Comparison of ENCODE assay signal across 10 mouse cellular contexts in genomic region chr11:78411606-78412323, GRCm38 (mm10). TPM values are rescaled to one million over a fixed set of nuclear protein-coding genes. Genes with fewer than 3 reads are reported as not detected.
A peak's percentile ranks its signal among the peaks of the same experiment; 100 is the strongest.
DNase-seq lines count a peak whose midpoint lies in the region; ATAC-seq and TF ChIP-seq lines count a peak whose summit lies in the region.
"Had no signal": no experiment of that assay in that cellular context is flagged by ENCODE, and none has a peak within 500 bp of the region (broad histone marks: within the 10 kb centered on the region; RNA-seq: fewer than 3 reads in every experiment).

No protein-coding gene starts in this region.

- H3K27me3 ChIP-seq in kidney, postnatal 0 days (ENCODE audit: insufficient read depth, low read length): no peaks in the 10 kb centered on the region
- H3K27me3 ChIP-seq in kidney, embryonic 14.5 days (ENCODE audit: control insufficient read depth, insufficient read depth, low read length): no peaks in the 10 kb centered on the region
- no peaks in the 10 kb centered on the region; the same call in 1 of the 2 replicates for H3K27me3 ChIP-seq in heart, embryonic 11.5 days (ENCODE audit: control insufficient read depth, insufficient read depth, low read length)

- no peak overlapping the region for H3K9ac ChIP-seq in kidney, postnatal 0 days (ENCODE audit: low read depth, low read length)
- H3K9ac ChIP-seq in kidney, embryonic 14.5 days (ENCODE audit: low read depth, low read length): no peak overlapping the region
- H3K9ac ChIP-seq in heart, embryonic 11.5 days (ENCODE audit: low read depth, low read length): no peak overlapping the region
- H3K9ac ChIP-seq: liver, embryonic 14.5 days had no signal

- no peaks in the 10 kb centered on the region for H3K36me3 ChIP-seq in kidney, postnatal 0 days (ENCODE audit: insufficient read depth, low read length)
- H3K36me3 ChIP-seq in kidney, embryonic 14.5 days (ENCODE audit: control insufficient read depth, insufficient read depth, low read length): no peaks in the 10 kb centered on the region
- no peaks in the 10 kb centered on the region for H3K36me3 ChIP-seq in heart, embryonic 11.5 days (ENCODE audit: control insufficient read depth, insufficient read depth, low read length)

- TF ChIP-seq CTCF in kidney, postnatal 0 days (IDR thresholded peaks at IDR 0.05; ENCODE audit: low read depth): no peak

- H3K4me2 ChIP-seq in kidney, postnatal 0 days (ENCODE audit: low read length): no peak overlapping the region
- no peak overlapping the region for H3K4me2 ChIP-seq in kidney, embryonic 14.5 days (replicated peaks; ENCODE audit: low read depth, low read length)
- no peak overlapping the region for H3K4me2 ChIP-seq in heart, embryonic 11.5 days

- no peak for ATAC-seq in kidney, postnatal 0 days (replicated peaks; ENCODE audit: low FRiP score, low read depth)
- no peak for ATAC-seq in kidney, embryonic 14.5 days (ENCODE audit: low FRiP score, low TSS enrichment)
- ATAC-seq in heart, embryonic 11.5 days (replicated peaks; ENCODE audit: insufficient number of reproducible peaks, low FRiP score, low TSS enrichment): no peak

- no peaks in the 10 kb centered on the region for H3K9me3 ChIP-seq in kidney, postnatal 0 days (replicated peaks; ENCODE audit: low read length)
- no peaks in the 10 kb centered on the region for H3K9me3 ChIP-seq in kidney, embryonic 14.5 days (ENCODE audit: control insufficient read depth, low read length)
- H3K9me3 ChIP-seq in heart, embryonic 11.5 days (replicated peaks; ENCODE audit: control insufficient read depth, low read length): no peaks in the 10 kb centered on the region

- intact Hi-C loops in heart, postnatal 36 days (cut with DNase I): no loop called here

- no peaks in the 10 kb centered on the region for H3K4me1 ChIP-seq in kidney, postnatal 0 days (replicated peaks; ENCODE audit: insufficient read depth, low read length)
- no peaks in the 10 kb centered on the region for H3K4me1 ChIP-seq in kidney, embryonic 14.5 days (ENCODE audit: control insufficient read depth, insufficient read depth, low read length)
- no peaks in the 10 kb centered on the region for H3K4me1 ChIP-seq in heart, embryonic 11.5 days (ENCODE audit: control insufficient read depth, insufficient read depth, low read length)

- no peak overlapping the region for H3K4me3 ChIP-seq in kidney, postnatal 0 days (replicated peaks; ENCODE audit: low read depth, low read length)
- no peak overlapping the region for H3K4me3 ChIP-seq in kidney, embryonic 14.5 days (ENCODE audit: low read length)
- H3K4me3 ChIP-seq in heart, embryonic 11.5 days (ENCODE audit: low read depth, low read length): no peak overlapping the region
- H3K4me3 ChIP-seq: heart, adult 2 months had no signal

- no peak for DNase-seq in kidney, postnatal 0 days (ENCODE audit: low spot score)
- DNase-seq in 416B (ENCODE audit: low read depth): peak; percentile 73
- DNase-seq in adrenal gland, postnatal 36 days: peak; percentile 76 to 82
- DNase-seq in gastrocnemius, postnatal 25 days: peak; percentile 47
- no peak for DNase-seq in retina, postnatal 1 day
- no peak for DNase-seq in heart, postnatal 36 days

- H3K27ac ChIP-seq in kidney, postnatal 0 days: peak overlapping the region; percentile 50; the same call in 1 of the 2 replicates
- H3K27ac ChIP-seq in kidney, embryonic 14.5 days (ENCODE audit: low read depth, low read length): no peak overlapping the region
- H3K27ac ChIP-seq in heart, embryonic 11.5 days (ENCODE audit: low read depth, low read length): no peak overlapping the region
- H3K27ac ChIP-seq: heart, adult 2 months; liver, embryonic 14.5 days had no signal

- WGBS in kidney, postnatal 0 days: 73% methylated on average over 11 of the region's 11 CpGs
- 84% methylated on average over 11 of the region's 11 CpGs for WGBS in kidney, embryonic 14.5 days
- WGBS in heart, embryonic 11.5 days (ENCODE audit: insufficient replicate concordance): 77% methylated on average over 11 of the region's 11 CpGs

RNA-seq across cellular contexts. Expression of gene Slc13a2, which starts 10.3 kb away (rescaled TPM):
- polyA plus RNA-seq in kidney, postnatal 0 days (2015; fragmentation: Nextera tagmentation; extraction: Ambion mirVana): 6.5 and 6.6 TPM in 2 replicates
- polyA plus RNA-seq in kidney, embryonic 14.5 days (2014; fragmentation: Nextera tagmentation; extraction: Ambion mirVana): 0.07 and 0.45 TPM in 2 replicates
- total RNA-seq in adrenal gland, postnatal 36 days (2021): not detected
- total RNA-seq in gastrocnemius, postnatal 25 days (2021): not detected
- total RNA-seq in heart, postnatal 36 days (2021): not detected
- not detected in 2 replicates for polyA plus RNA-seq in heart, embryonic 11.5 days (2014; fragmentation: Nextera tagmentation; extraction: Ambion mirVana)
- total RNA-seq: heart, adult 2 months had no signal

RNA-seq across cellular contexts. Expression of gene Foxn1, which starts 25.4 kb away (rescaled TPM):
- not detected in 2 replicates for polyA plus RNA-seq in kidney, postnatal 0 days (2015; fragmentation: Nextera tagmentation; extraction: Ambion mirVana)
- polyA plus RNA-seq in kidney, embryonic 14.5 days (2014; fragmentation: Nextera tagmentation; extraction: Ambion mirVana): 0.11 TPM in 1 of 2 replicates, not detected in the other
- total RNA-seq in adrenal gland, postnatal 36 days (2021): under 1 TPM in 1 of 2 experiments, not detected in 1; 0.30 TPM
- total RNA-seq in gastrocnemius, postnatal 25 days (2021): not detected
- not detected for total RNA-seq in heart, postnatal 36 days (2021)
- polyA plus RNA-seq in heart, embryonic 11.5 days (2014; fragmentation: Nextera tagmentation; extraction: Ambion mirVana): 0.07 and 0.29 TPM in 2 replicates
- total RNA-seq: heart, adult 2 months had no signal
- polyA plus RNA-seq: heart, adult 2 months; liver, embryonic 14.5 days had no signal

RNA-seq across cellular contexts. Expression of gene Slc46a1, which starts 53.7 kb away (rescaled TPM):
- 21.7 and 23.4 TPM in 2 replicates for polyA plus RNA-seq in kidney, postnatal 0 days (2015; fragmentation: Nextera tagmentation; extraction: Ambion mirVana)
- polyA plus RNA-seq in kidney, embryonic 14.5 days (2014; fragmentation: Nextera tagmentation; extraction: Ambion mirVana): 13.1 and 18.5 TPM in 2 replicates
- 10 to 100 TPM; 31.9 to 40.0 TPM for total RNA-seq in adrenal gland, postnatal 36 days (2021)
- 1 to 10 TPM; 1.4 to 1.5 TPM for total RNA-seq in gastrocnemius, postnatal 25 days (2021)
- total RNA-seq in heart, postnatal 36 days (2021): 1 to 10 TPM; 1.6 to 1.8 TPM
- polyA plus RNA-seq in heart, embryonic 11.5 days (2014; fragmentation: Nextera tagmentation; extraction: Ambion mirVana): 7.8 and 8.0 TPM in 2 replicates

Comparison
In these comparisons a context has a peak if more than half of its experiments do, and no peak if none do; other contexts are left out.
1. DNase-seq: peak in 416B (single experiment), adrenal gland, postnatal 36 days (2 of 2) and gastrocnemius, postnatal 25 days (single experiment); none in kidney, postnatal 0 days (single experiment), retina, postnatal 1 day (single experiment) and heart, postnatal 36 days (0 of 2).
2. RNA of gene Slc46a1, which starts 53.7 kb away (total RNA-seq): 31.9 to 40.0 TPM in adrenal gland, postnatal 36 days; 1.6 to 1.8 TPM in heart, postnatal 36 days and 1.4 to 1.5 TPM in gastrocnemius, postnatal 25 days; every median in the first group is over 10 times any median in the second.